Mouse (Mus musculus) lung, postnatal 0 days (tissue): ENCODE results near the gene Teddm3.

Source experiments
- CTCF ChIP-seq: IDR thresholded peaks from 2 replicates; pipeline ENCODE4 v1.5.1; 2016; ENCODE audit warnings: antibody characterized with exemption, mild to moderate bottlenecking
- EP300 ChIP-seq: IDR thresholded peaks from 2 replicates; pipeline ENCODE4 v1.6.1; 2016; ENCODE audit warnings: antibody characterized with exemption, mild to moderate bottlenecking, control low read depth

DNA sequence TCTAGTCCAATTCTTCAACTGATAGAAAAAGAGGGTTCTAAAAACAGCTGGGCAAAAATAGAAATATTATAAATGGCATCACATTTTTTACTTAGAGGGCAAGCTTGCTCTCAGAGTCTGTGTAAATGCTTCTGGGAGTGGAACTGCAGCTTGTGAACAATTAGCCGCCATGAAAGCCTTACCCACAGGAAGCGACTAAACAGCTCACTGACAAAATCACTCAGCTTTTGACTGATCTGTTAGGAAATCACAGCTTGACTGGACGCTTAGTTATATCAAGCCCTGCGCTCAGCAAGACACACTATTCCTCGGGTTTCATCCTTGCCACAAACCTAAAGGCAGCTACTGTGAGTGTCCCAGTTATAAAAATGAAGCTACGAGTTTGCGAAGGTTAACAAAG, 33.8 kb upstream of the Teddm3 start:
- TF ChIP-seq CTCF: no peak
- TF ChIP-seq EP300: no peak
